In genomic region chr9:4304867-4305266, GRCm38 (mm10) we compare ENCODE assay signal across 17 mouse cellular contexts. TPM values are rescaled to one million over a fixed set of nuclear protein-coding genes. Genes with fewer than 3 reads are reported as not detected.
A peak's percentile ranks its signal among the peaks of the same experiment; 100 is the strongest.
DNase-seq lines count a peak whose midpoint lies in the region; ATAC-seq and TF ChIP-seq lines count a peak whose summit lies in the region.
"Had no signal": no experiment of that assay in that cellular context is flagged by ENCODE, and none has a peak within 500 bp of the region (broad histone marks: within the 10 kb centered on the region; RNA-seq: fewer than 3 reads in every experiment).

No protein-coding gene starts in this region.

- no peak overlapping the region for H3K27ac ChIP-seq in forebrain, embryonic 14.5 days (ENCODE audit: low read depth, low read length)
- H3K27ac ChIP-seq in forebrain, embryonic 11.5 days (ENCODE audit: low read depth, low read length) = no peak overlapping the region
- H3K27ac ChIP-seq in kidney, postnatal 0 days = no peak overlapping the region
- no peak overlapping the region for H3K27ac ChIP-seq in midbrain, postnatal 0 days (ENCODE audit: low read depth, low read length)
- no peak overlapping the region for H3K27ac ChIP-seq in midbrain, embryonic 15.5 days
- no peak overlapping the region for H3K27ac ChIP-seq in limb, embryonic 10.5 days
- H3K27ac ChIP-seq: embryonic facial prominence, embryonic 12.5 days; liver, embryonic 15.5 days; neural tube, embryonic 12.5 days had no signal

- peak; percentile 43; the same call in 1 of the 2 replicates for TF ChIP-seq CTCF in kidney, postnatal 0 days (IDR thresholded peaks at IDR 0.05; ENCODE audit: low read depth)
- peak; percentile 71 for TF ChIP-seq CTCF in midbrain, postnatal 0 days (IDR thresholded peaks at IDR 0.05)

- 57% methylated on average over 1 of the region's 1 CpGs for WGBS in forebrain, embryonic 14.5 days
- WGBS in forebrain, embryonic 11.5 days = 72% methylated on average over 1 of the region's 1 CpGs
- 46% methylated on average over 1 of the region's 1 CpGs for WGBS in kidney, postnatal 0 days
- 49% methylated on average over 1 of the region's 1 CpGs for whole genome bisulfite sequencing in midbrain, postnatal 0 days
- 53% methylated on average over 1 of the region's 1 CpGs for WGBS in midbrain, embryonic 15.5 days
- 63% methylated on average over 1 of the region's 1 CpGs for WGBS in limb, embryonic 10.5 days

- no peak for ATAC-seq in forebrain, embryonic 14.5 days
- no peak for ATAC-seq in forebrain, embryonic 11.5 days (replicated peaks; ENCODE audit: low FRiP score)
- no peak for ATAC-seq in kidney, postnatal 0 days (replicated peaks; ENCODE audit: low FRiP score, low read depth)
- ATAC-seq in midbrain, postnatal 0 days (ENCODE audit: low FRiP score) = no peak
- ATAC-seq in midbrain, embryonic 15.5 days (replicated peaks) = no peak
- no peak for ATAC-seq in erythroblast, adult 5-6 weeks (replicated peaks; ENCODE audit: low FRiP score, poor library complexity, severe bottlenecking)
- ATAC-seq: inflammation-experienced regulatory T-cells, adult 6 months had no signal

- peaks cover 10% of the 10 kb centered on the region for H3K36me3 ChIP-seq in forebrain, embryonic 14.5 days (ENCODE audit: control insufficient read depth, insufficient read depth, low read length)
- no peaks in the 10 kb centered on the region; the same call in 1 of the 2 replicates for H3K36me3 ChIP-seq in forebrain, embryonic 11.5 days (ENCODE audit: control insufficient read depth, insufficient read depth, low read length)
- H3K36me3 ChIP-seq in kidney, postnatal 0 days (ENCODE audit: insufficient read depth, low read length) = peaks cover 6% of the 10 kb centered on the region; the same call in 1 of the 2 replicates
- H3K36me3 ChIP-seq in midbrain, postnatal 0 days (ENCODE audit: insufficient read depth, low read length) = no peaks in the 10 kb centered on the region
- H3K36me3 ChIP-seq in midbrain, embryonic 15.5 days (replicated peaks) = peaks cover 13% of the 10 kb centered on the region
- peaks cover 32% of the 10 kb centered on the region for H3K36me3 ChIP-seq in limb, embryonic 10.5 days

- H3K27me3 ChIP-seq in forebrain, embryonic 14.5 days (replicated peaks; ENCODE audit: control insufficient read depth, insufficient read depth, low read length) = no peaks in the 10 kb centered on the region
- H3K27me3 ChIP-seq in forebrain, embryonic 11.5 days (ENCODE audit: control insufficient read depth, insufficient read depth, low read length) = no peaks in the 10 kb centered on the region
- no peaks in the 10 kb centered on the region for H3K27me3 ChIP-seq in kidney, postnatal 0 days (ENCODE audit: insufficient read depth, low read length)
- H3K27me3 ChIP-seq in midbrain, postnatal 0 days (ENCODE audit: insufficient read depth, low read length) = no peaks in the 10 kb centered on the region
- H3K27me3 ChIP-seq in midbrain, embryonic 15.5 days (replicated peaks) = no peaks in the 10 kb centered on the region
- H3K27me3 ChIP-seq in limb, embryonic 10.5 days (ENCODE audit: low read depth, poor library complexity, severe bottlenecking) = no peaks in the 10 kb centered on the region
- H3K27me3 ChIP-seq: embryonic facial prominence, embryonic 12.5 days; liver, embryonic 15.5 days; neural tube, embryonic 12.5 days had no signal

- H3K9me3 ChIP-seq in forebrain, embryonic 14.5 days (replicated peaks; ENCODE audit: control insufficient read depth, low read length) = no peaks in the 10 kb centered on the region
- no peaks in the 10 kb centered on the region for H3K9me3 ChIP-seq in forebrain, embryonic 11.5 days (ENCODE audit: control insufficient read depth, low read length)
- H3K9me3 ChIP-seq in kidney, postnatal 0 days (replicated peaks; ENCODE audit: low read length) = no peaks in the 10 kb centered on the region
- no peaks in the 10 kb centered on the region for H3K9me3 ChIP-seq in midbrain, postnatal 0 days (ENCODE audit: low read length)
- H3K9me3 ChIP-seq in midbrain, embryonic 15.5 days = no peaks in the 10 kb centered on the region
- H3K9me3 ChIP-seq in limb, embryonic 10.5 days (replicated peaks) = no peaks in the 10 kb centered on the region
- H3K9me3 ChIP-seq: embryonic facial prominence, embryonic 12.5 days; liver, embryonic 15.5 days; neural tube, embryonic 12.5 days had no signal

- H3K4me1 ChIP-seq in forebrain, embryonic 14.5 days (ENCODE audit: control insufficient read depth, insufficient read depth, low read length) = peaks cover 8% of the 10 kb centered on the region
- no peaks in the 10 kb centered on the region; the same call in 1 of the 2 replicates for H3K4me1 ChIP-seq in forebrain, embryonic 11.5 days (replicated peaks; ENCODE audit: control insufficient read depth, insufficient read depth, low read length)
- no peaks in the 10 kb centered on the region for H3K4me1 ChIP-seq in kidney, postnatal 0 days (replicated peaks; ENCODE audit: insufficient read depth, low read length)
- peaks cover 8% of the 10 kb centered on the region; the same call in 1 of the 2 replicates for H3K4me1 ChIP-seq in midbrain, postnatal 0 days (ENCODE audit: insufficient read depth, low read length)
- H3K4me1 ChIP-seq in midbrain, embryonic 15.5 days = peaks cover 18% of the 10 kb centered on the region
- peaks cover 4% of the 10 kb centered on the region; the same call in 1 of the 2 replicates for H3K4me1 ChIP-seq in limb, embryonic 10.5 days

- peak; percentile 20 for DNase-seq in forebrain, embryonic 14.5 days (ENCODE audit: low spot score)
- DNase-seq in forebrain, embryonic 11.5 days (ENCODE audit: low spot score) = no peak
- DNase-seq in kidney, postnatal 0 days (ENCODE audit: low spot score) = peak; percentile 24
- no peak for DNase-seq in kidney, adult 18-20 months
- peak; percentile 28 for DNase-seq in midbrain, postnatal 0 days (ENCODE audit: low spot score)
- DNase-seq in limb, embryonic 10.5 days (ENCODE audit: low spot score) = no peak
- DNase-seq: adrenal gland, adult 8-10 months; cerebellum, adult 9-10 months; heart, adult 11 months; kidney, postnatal 4 days; thymus, postnatal 36 days had no signal

- no peak overlapping the region for H3K4me3 ChIP-seq in forebrain, embryonic 14.5 days (ENCODE audit: low read depth, low read length)
- no peak overlapping the region for H3K4me3 ChIP-seq in forebrain, embryonic 11.5 days (ENCODE audit: low read depth, low read length)
- H3K4me3 ChIP-seq in kidney, postnatal 0 days (replicated peaks; ENCODE audit: low read depth, low read length) = no peak overlapping the region
- no peak overlapping the region for H3K4me3 ChIP-seq in midbrain, postnatal 0 days (ENCODE audit: low read depth, low read length)
- no peak overlapping the region for H3K4me3 ChIP-seq in midbrain, embryonic 15.5 days
- H3K4me3 ChIP-seq in limb, embryonic 10.5 days = no peak overlapping the region
- H3K4me3 ChIP-seq: embryonic facial prominence, embryonic 12.5 days; liver, embryonic 15.5 days; neural tube, embryonic 12.5 days had no signal

- H3K9ac ChIP-seq in forebrain, embryonic 14.5 days (ENCODE audit: low read length) = no peak overlapping the region
- no peak overlapping the region for H3K9ac ChIP-seq in forebrain, embryonic 11.5 days (ENCODE audit: low read length)
- no peak overlapping the region for H3K9ac ChIP-seq in kidney, postnatal 0 days (ENCODE audit: low read depth, low read length)
- H3K9ac ChIP-seq in midbrain, postnatal 0 days (replicated peaks; ENCODE audit: low read length, poor library complexity, severe bottlenecking) = no peak overlapping the region
- H3K9ac ChIP-seq in midbrain, embryonic 15.5 days = no peak overlapping the region
- H3K9ac ChIP-seq: embryonic facial prominence, embryonic 12.5 days; liver, embryonic 15.5 days; neural tube, embryonic 12.5 days had no signal

- H3K4me2 ChIP-seq in forebrain, embryonic 14.5 days (ENCODE audit: low read length) = no peak overlapping the region
- H3K4me2 ChIP-seq in forebrain, embryonic 11.5 days (ENCODE audit: low read depth, low read length, severe bottlenecking) = no peak overlapping the region
- no peak overlapping the region for H3K4me2 ChIP-seq in kidney, postnatal 0 days (ENCODE audit: low read length)
- no peak overlapping the region for H3K4me2 ChIP-seq in midbrain, postnatal 0 days (ENCODE audit: low read depth, low read length, poor library complexity, severe bottlenecking)
- H3K4me2 ChIP-seq in midbrain, embryonic 15.5 days = no peak overlapping the region
- H3K4me2 ChIP-seq: embryonic facial prominence, embryonic 12.5 days; liver, embryonic 15.5 days; neural tube, embryonic 12.5 days had no signal

RNA-seq across cellular contexts. Expression of gene Aasdhppt, which starts 4.4 kb away (rescaled TPM):
- 32.9 and 40.5 TPM in 2 replicates for polyA plus RNA-seq in forebrain, embryonic 14.5 days (2014; fragmentation: Nextera tagmentation; extraction: Ambion mirVana)
- polyA plus RNA-seq in forebrain, embryonic 11.5 days (2014; fragmentation: Nextera tagmentation; extraction: Ambion mirVana) = 29.8 and 35.7 TPM in 2 replicates
- polyA plus RNA-seq in kidney, postnatal 0 days (2015; fragmentation: Nextera tagmentation; extraction: Ambion mirVana) = 40.0 and 43.1 TPM in 2 replicates
- total RNA-seq in midbrain, postnatal 0 days (2014; rRNA removed) = 21.5 and 31.7 TPM in 2 replicates
- 29.2 and 29.8 TPM in 2 replicates for polyA plus RNA-seq in midbrain, postnatal 0 days (2015; fragmentation: Nextera tagmentation; extraction: Ambion mirVana)
- polyA plus RNA-seq in midbrain, embryonic 15.5 days (2015; fragmentation: Nextera tagmentation; extraction: Ambion mirVana) = 26.8 and 31.0 TPM in 2 replicates
- total RNA-seq in erythroblast, adult 5-6 weeks (2015; ENCODE audit: low replicate concordance) = 15.7 and 22.7 TPM in 2 replicates
- total RNA-seq in erythroblast, adult 5-6 weeks (2017; ENCODE audit: low replicate concordance) = 3.8 and 7.0 TPM in 2 replicates
- 29.3 and 30.8 TPM in 2 replicates for polyA plus RNA-seq in limb, embryonic 10.5 days (2016; fragmentation: Nextera tagmentation; extraction: Ambion mirVana)

RNA-seq across cellular contexts. Expression of gene Kbtbd3, which starts 4.8 kb away (rescaled TPM):
- polyA plus RNA-seq in forebrain, embryonic 14.5 days (2014; fragmentation: Nextera tagmentation; extraction: Ambion mirVana) = 6.6 and 8.3 TPM in 2 replicates
- 7.7 and 8.3 TPM in 2 replicates for polyA plus RNA-seq in forebrain, embryonic 11.5 days (2014; fragmentation: Nextera tagmentation; extraction: Ambion mirVana)
- 8.3 and 10.5 TPM in 2 replicates for polyA plus RNA-seq in kidney, postnatal 0 days (2015; fragmentation: Nextera tagmentation; extraction: Ambion mirVana)
- total RNA-seq in midbrain, postnatal 0 days (2014; rRNA removed) = 9.8 and 12.3 TPM in 2 replicates
- 9.3 and 9.8 TPM in 2 replicates for polyA plus RNA-seq in midbrain, postnatal 0 days (2015; fragmentation: Nextera tagmentation; extraction: Ambion mirVana)
- polyA plus RNA-seq in midbrain, embryonic 15.5 days (2015; fragmentation: Nextera tagmentation; extraction: Ambion mirVana) = 10.6 and 11.0 TPM in 2 replicates
- 0.42 TPM in 1 of 2 replicates, not detected in the other for total RNA-seq in erythroblast, adult 5-6 weeks (2015; ENCODE audit: low replicate concordance)
- 0.09 and 2.5 TPM in 2 replicates for total RNA-seq in erythroblast, adult 5-6 weeks (2017; ENCODE audit: low replicate concordance)
- 4.2 and 6.4 TPM in 2 replicates for polyA plus RNA-seq in limb, embryonic 10.5 days (2016; fragmentation: Nextera tagmentation; extraction: Ambion mirVana)

Comparison
In these comparisons a context has a peak if more than half of its experiments do, and no peak if none do; other contexts are left out.
1. DNase-seq: peak in forebrain, embryonic 14.5 days (single experiment), kidney, postnatal 0 days (single experiment) and midbrain, postnatal 0 days (single experiment); none in forebrain, embryonic 11.5 days (single experiment), kidney, adult 18-20 months (single experiment) and limb, embryonic 10.5 days (single experiment).